Mouse (Mus musculus) right cerebral cortex, adult 2 months (tissue): ENCODE data around the gene Gm732.

Experiments used
- DNase-seq, 2 experiments: peaks; one replicate each; pipeline ENCODE4 v3.0.0; 2021 to 2022; ENCODE audit warnings: low spot score in 2 of 2

Gene Gm732

DNA sequence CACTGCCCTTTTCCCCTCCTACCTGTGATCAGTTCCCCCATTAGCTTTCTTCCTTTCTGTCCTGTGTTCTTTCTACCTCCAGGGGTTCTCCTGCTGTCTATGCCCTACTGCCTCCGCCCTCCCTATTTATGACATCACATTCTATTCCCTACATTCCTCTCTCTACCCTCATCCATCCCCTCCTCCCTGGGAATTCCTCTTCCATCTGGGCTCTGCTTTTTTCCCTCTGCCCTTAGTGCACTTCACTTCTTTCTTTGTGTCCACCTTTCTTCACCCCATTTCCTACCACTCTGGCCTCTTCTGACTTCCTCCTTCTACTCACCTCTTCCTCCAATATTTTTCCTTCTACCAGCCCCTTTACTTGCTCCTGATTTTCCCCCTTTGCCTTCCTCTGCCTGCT, at the start of gene Gm732:
Gene Gm732 (minus strand): TSS at position 101 of the 400 bp plus-strand sequence.
- no peak for DNase-seq
